Mouse (Mus musculus) brain, adult 2 months (tissue): ENCODE data around the gene Cda.
A peak's percentile ranks its signal among the peaks of the same experiment; 100 is the strongest.

Experiments used
- DNase-seq: peaks from one replicate; pipeline ENCODE4 v3.0.0; 2011; ENCODE audit warnings: low read depth, low spot score

Cda gene

DNA sequence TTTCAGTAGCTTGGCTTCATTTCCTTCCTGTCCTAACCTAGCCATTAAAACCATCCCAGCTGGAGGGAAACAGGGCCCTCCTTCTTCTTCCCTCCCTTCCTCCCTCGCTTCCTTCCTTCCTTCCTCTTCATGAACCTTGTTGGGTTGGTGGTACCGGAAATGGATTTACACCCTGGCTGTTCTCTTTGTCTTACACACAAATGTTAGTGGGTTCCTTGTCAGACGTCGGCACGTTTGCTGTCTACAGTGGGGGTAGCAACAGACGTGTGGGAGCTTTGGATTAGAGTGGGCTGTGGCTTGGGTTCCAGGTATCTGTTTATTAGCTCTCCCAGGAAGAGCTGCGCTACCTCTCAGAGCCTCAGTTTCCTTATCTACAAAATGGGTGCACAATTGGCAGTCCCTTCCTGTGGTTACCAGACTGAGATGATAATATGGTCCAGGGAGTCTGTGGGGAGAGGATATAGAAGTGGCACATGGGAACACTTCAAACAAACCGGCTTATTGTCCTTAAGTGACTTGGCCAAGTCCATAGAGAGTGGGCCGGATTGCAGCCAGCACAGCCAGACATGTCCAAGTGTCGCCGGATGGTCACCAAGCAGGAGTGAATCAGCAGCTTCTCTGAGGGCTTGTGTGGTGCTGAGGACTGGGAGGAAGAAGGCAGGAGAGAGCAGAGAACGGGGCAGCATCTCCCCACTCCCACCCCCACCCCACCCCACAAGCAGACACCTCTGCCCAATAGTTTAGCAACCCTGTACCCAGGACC, 887 bp upstream of the Cda start:
- DNase-seq: no peak

DNA sequence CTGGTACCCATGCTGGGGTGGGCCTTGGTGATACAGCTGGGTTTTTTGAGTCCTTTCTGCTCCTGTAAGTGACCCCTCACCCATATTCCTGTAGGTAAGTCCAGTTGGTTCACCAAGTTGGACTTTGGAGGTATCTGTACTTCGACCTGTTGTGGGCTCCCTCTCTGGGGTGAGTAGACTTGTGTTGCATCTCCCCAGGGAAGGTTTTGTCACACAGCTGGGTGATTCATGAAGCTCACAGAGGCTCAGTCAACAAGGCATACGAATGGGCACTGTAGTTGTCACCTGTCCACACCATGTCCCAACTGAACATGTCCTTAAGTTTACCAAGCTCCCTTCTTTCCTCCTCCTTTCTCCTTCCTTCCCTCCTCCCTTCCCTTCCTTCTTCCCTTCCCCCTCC, 1.2 kb downstream of the Cda start:
- DNase-seq: no peak

DNA sequence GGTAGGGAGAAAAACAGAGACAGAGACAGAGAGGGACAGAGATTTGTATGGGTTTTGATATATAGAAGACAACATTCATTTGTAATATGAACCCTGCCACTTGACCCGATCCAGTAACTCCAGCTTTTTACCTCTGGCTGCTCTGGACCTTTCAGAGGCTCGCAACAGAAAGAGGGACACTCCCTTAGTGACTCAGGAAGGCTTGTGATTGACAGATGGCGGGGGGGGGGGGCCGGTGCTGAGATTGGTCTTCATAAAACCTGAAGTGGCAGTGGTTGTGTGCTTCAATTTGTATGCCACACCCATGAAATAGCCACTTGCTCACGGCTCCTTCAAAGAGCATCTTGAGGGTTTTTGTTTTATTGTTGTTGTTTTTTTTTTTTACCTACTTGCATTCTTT, 4.3 kb downstream of the Cda start:
- DNase-seq: no peak

DNA sequence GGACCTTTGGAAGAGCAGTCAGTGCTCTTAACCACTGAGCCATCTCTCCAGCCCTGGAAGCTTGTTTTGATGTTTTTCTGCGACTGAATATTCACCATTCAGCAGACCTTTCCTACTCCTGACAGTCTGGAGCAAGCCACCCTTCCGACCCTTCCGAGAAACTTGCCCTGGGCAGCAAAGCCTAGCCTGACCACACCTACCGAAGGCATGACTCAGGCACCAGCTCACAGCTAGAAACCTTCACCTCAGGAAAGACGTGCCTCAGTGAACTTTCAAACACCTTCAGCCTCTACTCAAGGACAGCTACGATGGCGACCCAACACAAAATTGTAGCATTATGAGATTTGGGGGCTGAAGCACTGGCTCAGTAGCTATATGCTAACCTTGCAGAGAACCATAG, 4.9 kb downstream of the Cda start:
- no peak for DNase-seq

DNA sequence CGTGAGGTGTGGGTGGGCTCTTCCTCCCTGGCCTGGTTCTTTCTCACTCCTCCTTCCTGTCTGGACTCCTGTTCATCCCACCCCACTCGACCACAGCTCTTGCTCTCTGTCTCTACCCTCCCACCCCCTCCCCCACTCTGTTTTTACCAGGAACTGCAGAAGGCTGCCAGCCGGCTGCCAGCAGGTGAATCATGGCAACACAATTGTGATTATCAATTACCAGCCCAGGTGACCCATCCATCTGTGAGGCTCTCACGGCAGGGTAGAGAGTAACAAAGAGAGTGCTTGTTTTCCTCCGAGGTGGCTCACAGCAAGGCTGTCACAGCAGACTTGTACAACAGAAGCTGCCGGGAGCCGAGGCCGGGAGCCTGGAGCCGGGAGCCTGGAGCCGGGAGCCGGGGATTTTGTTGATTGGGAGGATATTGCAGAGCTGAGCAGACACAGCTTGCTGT, 6.4 kb downstream of the Cda start:
- peak; percentile 80 for DNase-seq

DNA sequence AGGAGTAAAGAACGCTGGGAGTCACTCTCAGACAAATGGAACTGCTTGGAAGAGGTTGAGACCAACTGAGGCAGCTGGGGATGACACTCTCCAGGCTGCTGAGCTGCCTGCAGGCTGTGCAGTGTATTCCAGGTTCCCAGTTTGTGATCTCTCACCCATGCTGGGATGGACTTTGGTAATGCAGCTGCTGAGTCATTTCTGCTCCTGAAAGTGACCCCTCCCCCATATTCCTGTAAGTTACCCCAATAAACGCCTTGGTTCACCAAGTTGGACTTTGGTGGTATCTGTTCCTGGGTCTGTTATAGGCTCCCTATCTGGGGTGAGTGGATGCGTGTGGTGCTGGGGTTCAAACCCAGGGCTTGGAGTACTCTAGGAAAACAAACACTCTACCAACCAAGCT, 9.6 kb downstream of the Cda start:
- no peak for DNase-seq

DNA sequence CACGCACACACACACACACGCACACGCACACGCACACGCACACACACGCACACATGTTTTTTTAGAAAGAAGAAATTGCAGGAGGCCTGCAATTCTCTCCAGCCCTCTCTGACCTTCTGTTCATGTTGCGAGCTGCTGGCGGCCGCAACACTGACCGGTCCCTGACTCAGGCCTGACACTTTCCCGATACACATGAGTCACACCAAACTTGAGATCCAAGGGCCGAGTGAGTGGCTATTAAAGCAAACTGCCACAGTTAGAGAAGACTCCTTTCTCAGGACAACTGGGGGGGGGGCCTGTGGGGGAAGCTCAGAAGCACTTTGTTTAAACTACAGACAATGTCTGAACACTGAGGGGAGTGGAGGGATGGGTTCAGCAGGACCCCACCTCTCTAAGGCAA, 11.2 kb downstream of the Cda start:
- no peak for DNase-seq

DNA sequence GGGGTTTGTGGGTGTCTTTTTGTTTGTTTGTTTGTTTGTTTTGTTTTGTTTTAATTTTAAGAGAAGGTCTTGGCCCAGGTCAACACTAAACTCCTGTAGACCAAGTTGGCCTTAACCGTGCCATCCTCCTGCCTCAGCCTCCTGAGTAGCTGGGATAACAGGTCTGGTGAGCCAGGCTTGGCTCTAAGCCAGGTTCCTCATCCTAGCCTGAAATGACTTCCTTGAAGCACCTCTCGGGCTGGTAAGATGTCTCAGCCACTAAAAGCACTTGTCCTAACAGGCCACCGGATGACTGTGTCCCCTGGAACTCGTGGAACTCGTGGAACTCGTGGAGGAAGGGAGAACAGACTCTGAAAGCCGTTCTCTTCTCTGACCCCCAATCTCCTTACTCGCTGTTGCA, 11.7 kb downstream of the Cda start:
- DNase-seq: no peak

DNA sequence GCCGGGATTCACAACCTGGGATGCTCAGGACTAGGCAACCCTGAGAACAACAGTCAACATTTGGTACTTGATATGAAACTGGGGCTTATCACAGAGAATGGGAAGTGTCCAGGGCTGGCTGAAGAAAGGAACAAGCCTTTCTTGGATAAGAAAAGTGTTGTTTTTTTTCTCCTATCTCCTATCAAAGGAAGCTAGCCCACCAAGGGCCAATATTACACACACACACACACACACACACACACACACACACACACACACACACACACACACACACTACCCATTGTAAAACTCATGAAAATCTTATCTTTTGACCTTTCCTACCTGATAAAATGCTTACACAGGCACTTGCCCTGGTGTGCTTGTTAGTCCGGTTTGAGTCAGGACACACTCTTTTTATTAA, 12.3 kb downstream of the Cda start:
- DNase-seq: no peak

DNA sequence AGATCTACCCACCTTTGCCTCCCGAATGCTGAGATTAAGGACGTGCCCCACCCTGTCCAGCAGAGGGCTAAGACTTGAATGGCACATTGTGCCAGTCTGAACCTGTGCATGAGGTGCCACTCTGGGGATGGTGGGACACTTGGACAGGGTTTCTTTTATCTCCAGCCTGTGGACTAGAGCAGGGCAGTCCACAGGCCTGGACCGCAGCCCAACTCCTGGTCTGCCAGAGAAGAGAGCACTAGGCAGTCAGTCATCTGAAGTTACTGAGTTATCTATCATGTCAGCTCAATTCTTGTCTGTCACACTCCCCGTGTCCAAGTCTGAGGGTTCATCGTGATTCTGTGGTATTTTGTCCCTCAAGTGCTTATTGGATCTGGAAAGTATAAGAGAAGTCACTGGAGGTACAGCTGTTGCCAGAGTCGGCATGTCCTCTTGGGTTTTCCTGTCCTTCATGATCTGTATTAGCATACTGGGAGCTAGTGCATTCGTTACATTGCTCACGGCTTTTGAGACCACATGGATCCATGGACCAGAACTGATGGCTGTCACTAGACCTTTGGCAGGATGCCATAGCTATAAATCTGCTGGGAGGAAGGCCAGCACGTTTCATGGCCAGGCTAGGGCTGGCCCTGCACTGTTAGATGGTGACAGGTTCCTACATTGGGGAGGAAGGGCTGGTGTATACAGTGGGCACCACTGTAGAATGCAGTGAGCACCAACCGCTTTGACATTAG, 14.2 kb downstream of the Cda start:
- DNase-seq: no peak

DNA sequence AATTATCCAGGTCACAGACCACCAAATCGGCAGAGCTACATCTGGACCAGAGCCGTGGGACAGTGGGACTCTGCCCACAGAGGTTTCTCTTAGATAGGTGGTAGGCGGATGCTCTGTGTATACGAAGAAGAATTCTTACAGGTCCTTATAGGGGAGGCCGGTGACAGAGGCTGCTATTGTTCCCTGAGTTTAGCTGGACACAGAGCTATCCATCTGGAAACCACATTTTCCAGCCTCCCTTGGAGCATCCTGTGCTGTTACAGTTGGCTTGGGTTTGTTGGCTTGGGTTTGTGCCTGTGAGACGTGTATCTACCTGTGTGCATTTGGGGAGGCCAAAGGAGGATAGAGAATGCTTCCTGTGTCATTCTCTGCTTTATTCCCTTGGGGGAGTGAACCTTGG, 15.1 kb downstream of the Cda start:
- DNase-seq: no peak

DNA sequence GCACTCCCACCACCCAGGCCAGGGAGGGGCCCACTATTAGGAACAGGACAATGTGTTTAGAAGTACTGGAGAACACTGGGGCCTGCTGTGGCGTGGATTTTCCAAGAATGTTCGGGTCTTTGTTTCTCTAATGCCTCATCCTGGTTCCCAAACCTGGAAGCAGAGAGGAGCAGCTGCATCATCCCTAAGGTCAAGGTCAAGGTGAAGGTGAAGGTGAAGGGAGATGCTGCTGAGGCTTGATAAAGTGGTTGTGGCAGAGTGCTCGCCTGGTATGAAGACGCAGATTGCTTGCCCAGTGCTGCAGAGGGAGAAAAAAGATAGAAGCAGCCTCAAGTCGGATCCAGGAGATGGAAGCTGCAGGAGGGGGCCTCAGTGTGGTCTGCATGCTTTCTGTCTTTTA, 16.0 kb downstream of the Cda start:
- DNase-seq: no peak

DNA sequence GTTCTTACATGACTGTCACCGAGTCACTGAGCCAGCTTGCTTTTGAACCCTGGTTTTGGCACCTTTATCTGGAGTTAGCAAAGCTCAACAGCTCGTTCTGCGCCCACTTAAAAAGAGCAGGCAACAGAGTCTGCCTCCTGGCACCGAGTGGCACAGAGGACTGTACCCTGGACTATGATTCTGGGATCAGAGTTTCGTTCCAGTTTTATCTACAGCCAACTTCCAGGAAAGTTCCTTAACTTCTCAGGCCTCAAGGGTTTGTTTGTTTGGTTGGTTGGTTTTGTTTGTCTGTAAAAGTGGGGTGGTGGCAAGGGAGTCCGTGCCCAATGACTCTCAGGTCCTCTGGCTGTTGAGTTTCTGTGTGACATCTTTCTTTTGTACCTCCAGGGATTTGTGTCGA, 19.1 kb downstream of the Cda start:
- DNase-seq: no peak

DNA sequence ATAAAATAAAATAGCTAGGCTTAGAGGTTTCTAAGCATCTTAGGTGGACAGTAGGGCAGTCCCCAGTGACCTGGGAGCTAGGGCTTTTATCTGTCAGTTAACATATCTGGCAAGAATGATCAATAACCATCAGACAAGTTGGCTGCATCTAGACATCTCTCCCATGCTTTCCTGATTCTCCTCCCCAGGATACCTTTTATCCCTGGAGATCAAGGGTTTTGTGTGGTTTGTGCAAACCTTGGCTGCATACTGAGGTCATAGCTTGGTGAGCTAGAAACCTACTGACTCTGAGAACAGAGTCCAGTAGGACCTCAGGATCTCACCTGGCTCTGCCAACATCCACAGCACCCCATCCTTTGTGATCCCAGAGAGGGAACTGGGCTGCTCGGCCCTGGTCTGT, 20.5 kb downstream of the Cda start:
- DNase-seq: no peak

DNA sequence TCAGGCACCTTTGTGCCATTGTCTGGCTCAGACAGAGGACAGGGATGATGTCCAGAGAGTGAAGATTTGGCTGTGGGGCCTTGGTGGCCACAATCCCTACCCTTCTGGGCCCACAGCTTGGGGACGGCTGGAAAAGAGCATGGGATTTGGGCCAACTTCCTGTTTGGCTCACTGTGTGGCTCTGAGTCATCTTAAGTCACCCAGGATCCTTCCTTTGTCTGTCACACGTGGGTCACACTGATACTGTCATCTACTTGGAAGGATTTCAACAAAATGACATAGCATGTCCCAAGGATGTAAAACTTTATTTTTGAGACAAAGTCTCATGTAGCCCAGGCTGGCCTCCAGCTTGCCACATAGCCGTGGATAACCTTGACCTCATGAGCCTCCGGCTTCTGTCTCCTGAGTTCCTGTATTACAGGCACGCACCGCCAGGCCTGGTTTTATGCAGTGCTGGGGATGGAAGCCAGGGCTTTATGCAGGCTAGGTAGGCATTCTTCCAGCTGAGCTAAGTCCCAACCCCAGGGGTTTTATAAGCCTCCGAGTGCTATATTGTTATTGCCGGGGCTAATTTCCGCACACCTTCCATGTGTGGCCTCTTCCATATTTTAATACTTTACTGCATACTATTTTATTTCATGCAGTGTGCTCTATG, 22.8 kb downstream of the Cda start:
- peak; percentile 70 for DNase-seq

DNA sequence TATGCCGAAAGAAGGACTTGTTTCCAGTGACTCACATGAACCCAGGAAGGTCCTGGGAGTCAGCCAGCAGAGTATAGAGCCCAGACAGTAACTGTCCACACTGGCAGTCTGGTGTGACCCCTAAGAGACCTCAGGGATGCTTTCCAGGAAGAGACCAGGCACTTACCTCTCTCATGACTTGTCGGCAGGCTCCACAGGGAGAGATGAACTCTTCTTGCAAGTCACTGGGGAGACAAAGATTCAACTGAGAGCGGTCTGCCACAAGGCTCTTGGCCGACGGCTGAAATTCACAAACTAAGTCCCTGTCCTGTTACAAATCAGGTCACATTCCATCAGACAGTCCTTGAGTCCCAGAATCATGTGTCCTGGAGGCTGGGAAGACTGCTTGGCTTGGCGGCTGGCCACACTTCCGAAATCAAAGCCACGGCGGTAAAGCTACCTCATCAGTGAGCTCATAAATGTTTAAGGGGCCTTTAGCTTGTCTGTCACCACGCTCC, 24.4 kb downstream of the Cda start:
- DNase-seq: peak; percentile 66

DNA sequence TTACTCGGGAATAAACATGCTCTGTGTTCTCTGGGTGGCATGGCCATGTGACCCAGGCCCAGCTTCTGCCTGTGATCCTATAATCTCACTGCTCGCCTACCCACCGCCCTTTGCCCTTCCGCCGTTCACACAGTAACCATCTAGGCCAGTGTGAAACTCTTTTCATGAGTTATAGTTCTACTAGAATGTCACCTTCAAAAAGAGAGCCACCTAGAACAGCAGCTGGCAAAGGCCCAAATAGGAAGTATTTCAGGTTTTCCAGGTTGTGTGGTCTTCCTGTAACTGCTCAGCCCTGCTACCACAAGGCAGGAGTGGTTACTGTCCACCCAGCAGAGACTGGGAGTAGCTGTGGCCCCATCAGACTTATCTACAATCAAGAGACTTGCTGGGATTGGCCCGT, 25.0 kb downstream of the Cda start:
- DNase-seq: no peak

DNA sequence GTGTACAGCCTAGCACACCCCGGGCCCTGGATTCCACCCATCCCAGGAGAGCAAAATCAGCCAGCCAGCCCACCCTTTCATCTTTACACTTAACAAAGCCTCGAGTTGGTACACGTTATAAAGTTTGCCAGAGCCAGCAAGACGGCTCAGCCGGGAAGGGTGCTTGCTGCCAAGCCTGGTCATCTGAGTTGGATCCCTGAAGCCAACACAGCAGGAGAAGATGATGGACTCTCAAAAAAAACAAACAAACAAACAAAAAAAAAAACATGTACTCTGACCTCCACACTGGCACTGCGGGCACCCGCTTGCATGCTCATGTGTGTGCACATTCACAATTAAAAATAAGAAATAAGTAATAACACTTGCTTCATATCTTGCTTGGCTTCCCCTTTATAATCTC, 25.7 kb downstream of the Cda start:
- no peak for DNase-seq

DNA sequence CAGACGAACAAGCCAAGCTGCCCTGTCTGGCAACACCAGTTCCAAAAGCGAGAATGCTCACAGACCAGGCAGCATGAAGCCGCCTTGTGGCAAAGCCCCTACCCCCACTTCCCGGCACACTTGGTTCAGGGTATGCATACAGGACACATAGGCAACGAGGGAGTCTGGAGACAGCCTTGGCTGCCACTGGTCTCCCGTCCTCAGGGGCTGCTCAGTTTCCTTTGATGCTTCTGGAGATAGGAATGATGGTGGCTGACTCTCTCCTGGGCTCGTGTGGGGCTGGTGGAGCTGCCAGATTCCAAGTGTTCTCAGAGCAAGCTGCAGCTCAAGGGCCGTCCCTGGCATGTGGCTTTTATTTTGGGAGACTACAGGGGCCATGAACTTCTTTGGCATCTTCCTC, 26.4 kb downstream of the Cda start:
- no peak for DNase-seq

DNA sequence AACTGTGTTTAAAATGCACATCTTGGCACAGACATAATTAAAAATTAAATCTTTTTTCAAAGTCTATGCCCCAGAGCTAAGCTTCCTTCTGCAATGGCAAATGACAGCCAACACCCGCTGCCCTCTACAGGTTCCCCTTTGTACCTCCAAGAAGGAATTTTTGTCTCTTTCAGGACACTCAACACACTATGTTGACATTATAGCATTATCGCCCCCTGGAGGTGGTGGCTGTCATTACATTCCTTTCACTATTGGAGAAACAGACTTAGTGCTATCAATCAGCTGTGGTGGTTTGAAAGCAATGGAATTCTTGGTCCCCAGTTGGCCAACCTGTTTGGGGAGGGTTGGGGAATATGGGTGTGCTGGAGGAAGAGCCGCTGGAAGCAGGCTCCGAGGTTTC, 27.8 kb downstream of the Cda start:
- peak; percentile 71 for DNase-seq

DNA sequence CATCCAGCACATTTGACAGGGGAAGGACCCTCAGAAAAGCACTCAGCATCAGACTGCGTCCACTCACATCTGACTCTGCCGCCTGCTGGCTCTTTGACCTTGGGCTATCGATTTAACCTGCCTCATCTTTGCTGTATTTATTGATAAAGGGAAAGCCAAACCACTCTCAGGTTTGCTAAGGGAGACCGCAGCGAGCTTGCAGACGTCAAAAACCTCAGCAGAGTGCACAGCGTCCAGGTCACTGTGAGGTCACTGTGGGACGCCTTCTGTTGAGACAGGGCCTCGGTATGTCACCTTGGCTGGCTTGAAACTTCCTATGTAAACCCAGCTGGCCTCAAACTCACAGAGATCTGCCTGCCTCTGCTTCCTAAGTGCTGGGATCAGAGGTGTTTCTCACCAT, 30.5 kb downstream of the Cda start:
- DNase-seq: no peak

DNA sequence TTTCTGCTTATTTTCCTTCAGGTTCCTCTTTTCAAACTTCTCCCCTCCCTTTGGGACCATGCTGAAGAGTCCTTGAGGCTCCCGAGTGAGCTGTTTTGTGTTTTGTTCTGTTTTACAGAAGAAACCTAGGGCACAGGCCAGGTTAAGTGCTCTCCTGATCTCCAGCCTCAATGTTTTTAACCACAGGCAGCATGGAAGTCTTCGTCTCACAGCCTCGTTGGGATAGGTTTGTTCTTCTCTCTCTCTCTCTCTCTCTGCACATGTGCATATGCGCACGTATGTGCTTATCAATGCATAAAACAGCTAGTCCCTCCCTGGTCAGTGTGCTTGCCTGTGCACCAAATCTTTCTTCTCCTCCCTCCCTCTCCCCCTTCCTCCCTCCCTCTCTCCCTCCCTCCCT, 30.9 kb downstream of the Cda start:
- no peak for DNase-seq

DNA sequence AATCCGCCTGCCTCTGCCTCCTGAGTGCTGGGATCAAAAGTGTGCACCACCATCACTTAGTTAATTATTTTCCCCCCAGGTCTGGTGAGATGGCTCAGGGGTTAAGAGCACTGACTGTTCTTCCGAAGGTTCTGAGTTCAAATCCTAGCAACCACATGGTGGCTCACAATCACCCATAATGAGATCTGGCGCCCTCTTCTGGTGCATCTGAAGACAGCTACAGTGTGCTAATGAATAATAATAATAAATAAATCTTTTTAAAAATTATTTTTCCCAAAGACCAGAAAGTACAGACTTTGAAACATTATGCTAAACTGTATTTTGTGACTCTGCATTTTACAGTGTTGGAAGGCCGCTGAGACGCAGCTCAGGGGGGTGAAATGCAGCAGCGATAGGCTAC, 32.1 kb downstream of the Cda start:
- no peak for DNase-seq
